Mouse (Mus musculus) heart, embryonic 12.5 days (tissue): ENCODE results near the gene Tnfrsf23. TPM values are rescaled to one million over a fixed set of nuclear protein-coding genes. Genes with fewer than 3 reads are reported as not detected.
A peak's percentile ranks its signal among the peaks of the same experiment; 100 is the strongest.
"Not testable (repeated sequence)": the region's sequence is repeated elsewhere in the genome, so short reads cannot be mapped to it uniquely, and the experiment has no call there.

Experiments used
- ATAC-seq: fragments of 200-750 bp; cut with Nextera tagmentation; 2 replicates; pipeline ENCODE4 v1.8.0; 2017; ENCODE audit warnings: moderate TSS enrichment, moderate library complexity; ENCODE audit not compliant: insufficient number of reproducible peaks, low FRiP score
- H3K27ac ChIP-seq: fragments of 300-500 bp; sonication (generic); 2 replicates; pipeline ENCODE4 v1.5.1; 2016; ENCODE audit warnings: mild to moderate bottlenecking, moderate library complexity; ENCODE audit not compliant: poor library complexity, severe bottlenecking
- H3K27me3 ChIP-seq: fragments of 300-500 bp; sonication (generic); replicated peaks from 2 replicates; pipeline ENCODE4 v1.6.1; 2016; ENCODE audit warnings: mild to moderate bottlenecking, moderate library complexity
- H3K36me3 ChIP-seq: fragments of 300-500 bp; sonication (generic); 2 replicates; pipeline ENCODE4 v1.6.1; 2016; ENCODE audit warnings: mild to moderate bottlenecking, moderate library complexity
- H3K4me1 ChIP-seq: fragments of 300-500 bp; sonication (generic); replicated peaks from 2 replicates; pipeline ENCODE4 v1.6.1; 2016; ENCODE audit warnings: mild to moderate bottlenecking
- H3K4me2 ChIP-seq: fragments of 300-500 bp; sonication (generic); 2 replicates; pipeline ENCODE4 v1.6.1; 2016; ENCODE audit warnings: mild to moderate bottlenecking, moderate library complexity
- H3K4me3 ChIP-seq: fragments of 300-500 bp; sonication (generic); 2 replicates; pipeline ENCODE4 v1.5.1; 2016; ENCODE audit warnings: mild to moderate bottlenecking
- H3K9ac ChIP-seq: fragments of 300-500 bp; sonication (generic); 2 replicates; pipeline ENCODE4 v1.6.1; 2016; ENCODE audit warnings: mild to moderate bottlenecking, moderate library complexity
- H3K9me3 ChIP-seq: fragments of 300-500 bp; sonication (generic); replicated peaks from 2 replicates; pipeline ENCODE4 v1.6.1; 2016; ENCODE audit warnings: mild to moderate bottlenecking, moderate library complexity
- WGBS: fragments of 180-500 bp; shearing (Covaris S2); methylation state at CpG from one replicate; pipeline ENCODE4 v1.1.7; 2016; 5-methylcytosine and 5-hydroxymethylcytosine counted together
- polyA plus RNA-seq: library from polyadenylated mRNA; unstranded; fragments of >200 nt; fragmentation: Nextera tagmentation; extraction: Ambion mirVana; gene quantifications from 2 replicates; pipeline ENCODE4 v1.2.1, GENCODE M21; 2016

Gene Tnfrsf23
- polyA plus RNA-seq, 1 experiment from 2014 or later: 2.8 TPM

DNA sequence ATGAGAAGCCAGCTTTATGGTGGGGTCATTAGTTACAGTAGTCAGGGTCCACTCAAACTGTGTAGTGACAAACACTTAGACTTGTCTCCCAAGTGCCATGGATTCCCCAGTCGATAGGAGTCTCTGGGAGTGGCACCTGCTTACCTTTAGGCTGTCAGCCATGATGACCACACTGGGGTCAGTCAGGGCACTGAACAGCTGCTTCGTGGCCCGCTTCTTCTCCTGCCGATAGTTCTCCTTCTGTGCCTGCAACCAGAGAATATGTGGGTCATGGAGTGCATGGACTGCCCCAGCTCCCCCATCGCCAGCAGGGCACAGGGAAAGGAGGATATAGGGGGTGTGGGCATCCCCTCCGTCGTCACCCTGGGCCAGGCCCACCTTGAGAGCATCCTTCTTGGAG is 23.7 kb upstream of the Tnfrsf23 start:
- Histone ChIP-seq H3K9me3 (no peaks in the 10 kb centered on the region), H3K4me2 (no peak overlapping the region), H3K4me3 (no peak overlapping the region), H3K4me1 (peaks cover 21% of the 10 kb centered on the region), H3K27ac (no peak overlapping the region), H3K36me3 (peaks cover 83% of the 10 kb centered on the region), H3K27me3 (no peaks in the 10 kb centered on the region; the same call in 1 of the 2 replicates), H3K9ac (no peak overlapping the region)
- WGBS: 78% methylated on average over 7 of the region's 7 CpGs
- ATAC-seq: no peak

- H3K4me2 ChIP-seq: no peak overlapping the region
- 33% methylated on average over 7 of the region's 7 CpGs for WGBS
- no peak overlapping the region for H3K27ac ChIP-seq
- H3K4me1 ChIP-seq: peaks cover 3% of the 10 kb centered on the region
- H3K27me3 ChIP-seq: no peaks in the 10 kb centered on the region; the same call in 1 of the 2 replicates
- ATAC-seq: peak; percentile 50; the same call in 1 of the 2 replicates
- H3K9ac ChIP-seq: no peak overlapping the region
- H3K36me3 ChIP-seq: peaks cover 87% of the 10 kb centered on the region
- no peaks in the 10 kb centered on the region for H3K9me3 ChIP-seq
- H3K4me3 ChIP-seq: no peak overlapping the region
Measured at GRCm38 (mm10) chr7:143706697-143707438, 21.2 kb upstream of the Tnfrsf23 start.

DNA sequence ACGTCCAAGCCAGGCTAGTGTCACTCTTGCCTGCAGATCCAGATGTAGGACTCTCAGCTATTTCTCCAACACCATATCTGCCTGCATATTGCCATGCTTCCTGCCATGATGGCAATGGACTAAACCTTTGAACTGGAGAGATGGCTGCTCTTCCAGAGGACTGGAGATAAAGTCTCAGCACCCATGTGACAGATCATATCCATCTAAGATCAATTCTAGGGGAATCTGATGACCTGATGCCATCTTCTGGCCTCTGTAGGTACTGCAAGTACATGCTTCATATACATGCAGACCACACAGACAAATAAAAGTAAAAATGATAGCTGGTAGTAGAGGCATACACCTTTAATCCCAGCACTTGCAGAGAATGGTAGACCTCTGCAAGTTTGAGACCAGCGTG is 10.5 kb upstream of the Tnfrsf23 start:
- H3K9me3 ChIP-seq: no peaks in the 10 kb centered on the region
- no peak overlapping the region for H3K4me3 ChIP-seq
- H3K27me3 ChIP-seq: no peaks in the 10 kb centered on the region
- no peak overlapping the region for H3K27ac ChIP-seq
- no peak overlapping the region for H3K9ac ChIP-seq
- 55% methylated on average over 2 of the region's 2 CpGs for WGBS
- no peak for ATAC-seq
- H3K36me3 ChIP-seq: peaks cover 88% of the 10 kb centered on the region
- H3K4me2 ChIP-seq: no peak overlapping the region
- H3K4me1 ChIP-seq: peaks cover 6% of the 10 kb centered on the region

- Histone ChIP-seq H3K4me3 (no peak overlapping the region), H3K9ac (no peak overlapping the region), H3K4me1 (peaks cover 12% of the 10 kb centered on the region), H3K36me3 (peaks cover 99% of the 10 kb centered on the region), H3K27me3 (no peaks in the 10 kb centered on the region), H3K9me3 (no peaks in the 10 kb centered on the region), H3K27ac (no peak overlapping the region), H3K4me2 (no peak overlapping the region)
- ATAC-seq: no peak
- 84% methylated on average over 7 of the region's 7 CpGs for WGBS
Measured at GRCm38 (mm10) chr7:143694550-143694949, 8.9 kb upstream of the Tnfrsf23 start.

GRCm38 (mm10) chr7:143692746-143693510 is 7.3 kb upstream of the Tnfrsf23 start:
- Histone ChIP-seq H3K4me1 (peaks cover 12% of the 10 kb centered on the region), H3K4me3 (no peak overlapping the region), H3K27ac (no peak overlapping the region), H3K36me3 (peaks cover 99% of the 10 kb centered on the region), H3K4me2 (no peak overlapping the region), H3K9me3 (no peaks in the 10 kb centered on the region), H3K9ac (no peak overlapping the region), H3K27me3 (no peaks in the 10 kb centered on the region)
- ATAC-seq: no peak
- 87% methylated on average over 12 of the region's 12 CpGs for WGBS

- H3K36me3 ChIP-seq: peaks cover 97% of the 10 kb centered on the region
- H3K4me2 ChIP-seq: no peak overlapping the region
- no peak for ATAC-seq
- WGBS: 91% methylated on average over 4 of the region's 4 CpGs
- no peak overlapping the region for H3K27ac ChIP-seq
- H3K9me3 ChIP-seq: no peaks in the 10 kb centered on the region
- no peaks in the 10 kb centered on the region for H3K27me3 ChIP-seq
- no peak overlapping the region for H3K4me3 ChIP-seq
- no peak overlapping the region for H3K9ac ChIP-seq
- peaks cover 12% of the 10 kb centered on the region for H3K4me1 ChIP-seq
Measured at GRCm38 (mm10) chr7:143691909-143692308, 6.2 kb upstream of the Tnfrsf23 start.

DNA sequence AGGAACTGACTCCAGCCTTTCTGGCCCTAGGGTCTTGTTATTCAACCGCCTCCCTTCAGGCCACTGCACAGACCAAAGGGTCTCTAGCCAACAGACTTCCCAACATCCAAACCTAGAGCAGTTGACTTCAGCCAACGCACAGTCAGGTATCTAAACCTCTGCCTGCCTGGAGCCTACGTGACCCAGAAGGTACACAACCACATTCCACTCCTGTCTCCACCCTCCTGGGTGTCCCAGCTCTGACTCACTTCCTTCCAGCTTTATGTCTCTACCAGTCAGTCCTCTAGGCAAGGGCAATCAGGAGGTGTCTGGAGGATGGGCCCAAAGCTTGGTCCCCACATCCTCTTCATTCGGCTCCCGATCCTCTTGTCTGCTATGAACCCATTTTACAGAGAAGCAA is 5.5 kb upstream of the Tnfrsf23 start:
- WGBS: 81% methylated on average over 5 of the region's 5 CpGs
- Histone ChIP-seq H3K9me3 (no peaks in the 10 kb centered on the region), H3K4me3 (no peak overlapping the region), H3K27me3 (no peaks in the 10 kb centered on the region), H3K4me1 (peaks cover 12% of the 10 kb centered on the region), H3K27ac (0 out of 2 replicates have a peak overlapping the region, but pooled peaks have one; percentile 8), H3K9ac (no peak overlapping the region), H3K36me3 (peaks cover 90% of the 10 kb centered on the region), H3K4me2 (no peak overlapping the region)
- ATAC-seq: no peak

- peaks cover 12% of the 10 kb centered on the region for H3K4me1 ChIP-seq
- H3K4me2 ChIP-seq: no peak overlapping the region
- peaks cover 78% of the 10 kb centered on the region for H3K36me3 ChIP-seq
- no peak for ATAC-seq
- 47% methylated on average over 4 of the region's 4 CpGs for WGBS
- no peak overlapping the region for H3K4me3 ChIP-seq
- no peak overlapping the region for H3K9ac ChIP-seq
- no peaks in the 10 kb centered on the region for H3K27me3 ChIP-seq
- no peaks in the 10 kb centered on the region for H3K9me3 ChIP-seq
- no peak overlapping the region for H3K27ac ChIP-seq
Measured at GRCm38 (mm10) chr7:143689946-143690345, 4.3 kb upstream of the Tnfrsf23 start.

DNA sequence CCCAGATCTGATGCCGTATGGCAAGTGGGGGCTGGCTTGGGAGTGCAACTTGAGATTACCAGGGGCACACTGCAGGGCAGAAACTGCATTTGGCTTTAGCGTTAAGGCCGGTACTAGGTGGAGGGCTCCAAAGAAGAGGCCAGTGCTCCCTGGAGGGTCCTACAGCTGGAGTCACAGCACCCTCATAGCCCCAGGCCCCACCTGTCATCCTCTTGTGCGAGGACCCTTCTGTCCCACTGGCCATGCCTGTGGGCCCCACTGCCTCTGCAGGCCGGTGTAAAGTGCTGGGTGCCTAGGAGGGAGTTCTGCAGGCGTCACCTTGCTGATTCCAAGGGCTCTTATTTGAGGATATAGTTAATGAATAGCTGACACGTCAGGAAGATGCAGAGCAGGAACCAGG is 3.8 kb upstream of the Tnfrsf23 start:
- WGBS: 72% methylated on average over 7 of the region's 7 CpGs
- H3K4me1 ChIP-seq: peaks cover 12% of the 10 kb centered on the region
- H3K9me3 ChIP-seq: no peaks in the 10 kb centered on the region
- no peak overlapping the region for H3K27ac ChIP-seq
- ATAC-seq: no peak
- H3K27me3 ChIP-seq: no peaks in the 10 kb centered on the region
- no peak overlapping the region for H3K4me3 ChIP-seq
- no peak overlapping the region for H3K9ac ChIP-seq
- no peak overlapping the region for H3K4me2 ChIP-seq
- H3K36me3 ChIP-seq: peaks cover 73% of the 10 kb centered on the region

DNA sequence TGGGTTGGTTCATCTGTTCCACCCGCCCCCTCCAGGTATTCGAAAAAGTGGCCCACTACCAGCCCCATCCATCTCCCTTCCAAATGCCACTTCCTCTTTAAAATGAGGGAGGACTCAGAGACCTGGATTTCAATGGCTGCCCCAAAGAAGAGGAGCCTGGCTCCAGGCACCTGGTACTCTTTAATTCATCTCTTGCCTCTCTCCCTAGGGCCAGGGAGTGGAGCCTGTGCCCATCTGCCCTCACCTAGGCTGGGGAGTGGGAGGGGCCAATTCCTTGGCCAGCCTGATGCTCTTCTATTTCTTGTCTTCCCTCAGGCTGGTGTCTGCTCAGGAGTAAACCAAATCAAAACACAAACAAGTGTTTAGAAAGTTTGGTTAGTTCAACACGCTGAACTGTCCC is 1.0 kb upstream of the Tnfrsf23 start:
- not testable (repeated sequence) for H3K4me2 ChIP-seq
- WGBS: 78% methylated on average over 3 of the region's 3 CpGs

DNA sequence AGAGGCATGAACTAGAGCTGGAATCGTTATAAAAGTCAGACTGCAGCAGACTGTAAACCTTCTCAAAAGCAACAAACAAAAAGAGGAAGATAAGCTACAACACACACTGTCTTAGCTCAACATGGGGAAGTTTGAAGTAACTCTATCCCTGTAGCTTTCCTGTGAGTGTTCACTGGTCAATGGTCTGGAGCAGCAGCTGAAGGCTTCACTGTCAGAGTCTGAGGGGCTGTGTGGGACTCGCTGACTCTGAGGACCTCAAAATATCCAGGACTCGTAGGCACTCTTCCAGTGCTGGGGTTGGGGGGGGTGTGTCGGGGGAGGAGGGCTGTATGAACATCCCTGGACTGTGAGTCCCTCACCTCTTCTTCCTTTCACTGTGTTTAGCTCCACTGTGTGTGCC is 519 bp upstream of the Tnfrsf23 start:
- WGBS: 42% methylated on average over 4 of the region's 4 CpGs
- H3K4me2 ChIP-seq, ATAC-seq, H3K27ac ChIP-seq, H3K4me3 ChIP-seq, H3K9ac ChIP-seq, H3K4me1 ChIP-seq, H3K27me3 ChIP-seq, H3K9me3 ChIP-seq: not testable (repeated sequence)
- H3K36me3 ChIP-seq: peaks cover 40% of the 10 kb centered on the region

More for the DNA sequence above, 1.0 kb upstream of the Tnfrsf23 start:
- ATAC-seq, H3K27me3 ChIP-seq, H3K9me3 ChIP-seq, H3K4me3 ChIP-seq, H3K27ac ChIP-seq, H3K9ac ChIP-seq: not testable (repeated sequence)
- Histone ChIP-seq H3K36me3 (peaks cover 45% of the 10 kb centered on the region), H3K4me1 (peaks cover 12% of the 10 kb centered on the region)
